Mouse (Mus musculus) T-helper 17 cell (primary cell): ENCODE measurements around the gene Rbm43.

ENCODE experiments used
- in situ Hi-C, 2 experiments: fragments of 300-600 bp; cut with MboI, MseI; formaldehyde crosslinking; loops; 1 replicate in 1 of 2; 2 replicates in 1 of 2; pipeline ENCODE4 v1.15.1; 2025; ENCODE audit warnings: high pct_unique_total_duplicates in 2 of 2

The Rbm43 gene

DNA sequence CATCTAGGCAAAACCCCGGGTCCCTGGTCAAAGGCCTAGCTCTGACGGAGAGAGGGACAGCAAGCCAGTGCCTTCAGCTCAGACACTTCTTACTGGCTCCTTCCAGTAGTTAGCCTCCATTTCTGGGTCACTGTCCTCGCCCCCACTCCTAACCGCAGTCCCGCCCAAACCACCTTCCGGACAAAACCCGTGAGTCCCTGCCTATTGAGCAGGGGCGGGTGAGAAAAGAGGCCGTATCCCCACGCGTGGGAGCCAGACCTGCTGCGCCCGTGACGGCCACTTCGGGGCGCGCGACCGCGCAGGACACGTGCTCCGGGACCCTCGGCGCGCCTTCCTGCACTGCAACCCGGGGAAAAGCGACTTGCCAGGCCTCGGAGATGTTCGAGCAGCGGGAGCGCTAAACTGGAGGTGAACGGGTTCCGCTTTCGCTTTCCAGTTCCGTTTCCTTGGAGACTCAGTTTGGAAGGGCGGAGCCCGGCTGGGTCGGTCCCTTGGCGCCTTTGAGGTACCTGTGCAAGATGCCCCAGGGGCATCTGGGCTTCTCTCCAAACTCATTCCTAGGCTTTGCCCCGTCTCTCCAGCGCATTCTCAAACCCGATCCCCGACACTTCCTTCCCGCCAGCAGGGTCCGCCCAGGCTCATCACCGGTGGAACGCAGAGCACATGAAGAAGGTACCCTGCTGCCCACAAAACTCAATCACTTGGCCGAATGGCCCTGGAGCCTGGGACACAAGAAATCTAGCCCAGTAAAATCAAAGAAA lies at the start of gene Rbm43:
Gene Rbm43 (minus strand): TSS at position 590 of the 761 bp plus-strand sequence.
- in situ Hi-C loops = loop anchor here in 1 of 2 experiments (5.0 kb wide), 1 partner anchor 38 kb away; the partner anchor contains the start of gene Nmi

GRCm38 (mm10) chr2:51982288-51982687 lies 47.3 kb upstream of the Rbm43 start:
- in situ Hi-C loops = loop anchor here in 1 of 2 experiments (10.0 kb wide), 1 partner anchor 607 kb away; no protein-coding TSS in a partner anchor

- in situ Hi-C loops = loop anchor here in 1 of 2 experiments (10.0 kb wide), 1 partner anchor 607 kb away; no protein-coding TSS in a partner anchor
These were observed 46.7 kb upstream of the Rbm43 start for GRCm38 (mm10) chr2:51981630-51982029.

- in situ Hi-C loops = loop anchor here in 1 of 2 experiments (5.0 kb wide), 2 partner anchors 36 to 104 kb away; partner anchors contain the start of gene Rbm43
These were observed 38.5 kb upstream of the Rbm43 start, which contains the start of gene Nmi for GRCm38 (mm10) chr2:51973410-51973968. Gene Nmi, minus strand, starts transcription at chr2:51973494.

- in situ Hi-C loops = loop anchor here in 1 of 2 experiments (5.0 kb wide), 2 partner anchors 36 to 104 kb away; partner anchors contain the start of gene Rbm43
These were observed 37.9 kb upstream of the Rbm43 start for GRCm38 (mm10) chr2:51972641-51973409.

- in situ Hi-C loops = loop anchor here in 1 of 2 experiments (5.0 kb wide), 2 partner anchors 35 to 105 kb away; partner anchors contain the start of gene Rbm43
These were observed 37.2 kb upstream of the Rbm43 start for GRCm38 (mm10) chr2:51972142-51972541.

- in situ Hi-C loops = loop anchor here in 1 of 2 experiments (5.0 kb wide), 2 partner anchors 34 to 106 kb away; partner anchors contain the start of gene Rbm43
These were observed 35.9 kb upstream of the Rbm43 start for GRCm38 (mm10) chr2:51970897-51971296.

DNA sequence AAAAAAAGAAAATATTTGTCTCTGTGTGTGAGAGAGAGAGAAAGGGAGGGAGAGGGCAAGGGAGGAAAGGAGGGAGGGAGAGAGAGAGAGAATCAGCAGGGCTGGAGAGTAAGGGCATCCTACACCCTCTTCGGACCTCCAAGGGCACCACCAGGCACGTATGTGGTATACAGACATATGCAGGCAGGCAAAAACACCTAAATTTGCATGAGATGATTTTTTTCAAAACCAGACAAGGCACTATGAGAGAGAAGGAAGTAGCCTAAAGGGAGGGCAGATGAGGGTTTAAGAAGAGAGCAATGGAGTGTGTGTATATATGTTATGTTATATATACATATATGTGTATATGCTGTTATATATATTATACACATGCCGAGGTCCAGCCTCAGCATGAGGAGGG lies 32.3 kb upstream of the Rbm43 start:
- in situ Hi-C loops = no loop called here

- in situ Hi-C loops = no loop called here
These were observed 18.8 kb upstream of the Rbm43 start for GRCm38 (mm10) chr2:51953648-51954204.

- in situ Hi-C loops = no loop called here
These were observed 15.9 kb upstream of the Rbm43 start for GRCm38 (mm10) chr2:51950876-51951275.

DNA sequence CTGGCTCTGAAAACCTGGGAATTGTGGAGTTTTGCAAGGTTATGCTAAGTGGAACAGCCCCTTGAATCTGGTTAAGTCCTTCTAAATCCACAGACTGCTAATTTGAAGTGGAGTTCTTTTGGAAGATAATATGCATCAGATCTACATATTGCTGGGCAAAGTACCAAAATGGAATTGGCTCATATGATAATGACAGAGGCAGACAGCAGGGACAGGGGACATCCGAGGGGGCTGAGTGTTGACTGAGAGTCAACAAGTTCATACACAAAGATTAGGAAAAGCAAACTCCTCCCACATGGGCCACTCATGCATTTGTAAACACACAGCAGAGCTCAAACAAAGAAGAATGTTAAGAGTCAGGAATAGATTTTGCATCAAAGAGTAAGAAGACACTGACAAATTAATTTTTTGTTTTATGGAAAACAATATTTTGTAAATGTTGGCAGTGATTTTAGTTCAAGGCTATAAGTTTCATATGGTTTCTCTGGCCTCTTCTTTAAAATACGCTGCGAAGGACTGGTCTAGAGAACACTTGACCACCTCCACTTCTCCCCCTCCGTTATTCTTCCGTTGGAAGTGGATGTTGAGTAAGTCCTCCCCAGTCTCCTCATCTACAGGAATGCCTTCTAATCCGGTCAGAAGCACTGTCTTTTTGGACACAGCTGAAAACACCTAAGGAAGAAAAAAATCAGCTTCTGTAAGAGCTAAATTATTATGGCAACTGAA lies 13.3 kb upstream of the Rbm43 start:
- in situ Hi-C loops = no loop called here

- in situ Hi-C loops = no loop called here
These were observed 10.8 kb upstream of the Rbm43 start for GRCm38 (mm10) chr2:51945812-51946211.

DNA sequence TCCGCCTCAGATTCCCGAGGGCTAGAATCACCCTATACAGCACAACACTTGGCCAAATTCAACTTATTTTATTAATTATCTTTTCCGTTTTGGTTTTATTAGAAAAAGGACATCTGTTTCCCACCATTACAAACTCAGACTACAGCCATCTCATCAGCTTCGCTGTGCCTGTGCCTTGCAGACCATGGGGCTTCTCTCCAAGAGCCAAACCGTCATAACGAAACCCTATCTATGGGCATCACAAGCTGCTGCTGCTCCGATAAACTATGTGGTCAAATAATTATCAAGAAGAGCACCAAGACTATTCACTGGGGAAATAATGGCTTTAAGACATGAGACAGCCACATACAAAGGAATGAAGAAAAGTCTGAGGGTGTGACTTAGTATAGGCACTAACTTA lies 6.9 kb upstream of the Rbm43 start:
- in situ Hi-C loops = no loop called here

DNA sequence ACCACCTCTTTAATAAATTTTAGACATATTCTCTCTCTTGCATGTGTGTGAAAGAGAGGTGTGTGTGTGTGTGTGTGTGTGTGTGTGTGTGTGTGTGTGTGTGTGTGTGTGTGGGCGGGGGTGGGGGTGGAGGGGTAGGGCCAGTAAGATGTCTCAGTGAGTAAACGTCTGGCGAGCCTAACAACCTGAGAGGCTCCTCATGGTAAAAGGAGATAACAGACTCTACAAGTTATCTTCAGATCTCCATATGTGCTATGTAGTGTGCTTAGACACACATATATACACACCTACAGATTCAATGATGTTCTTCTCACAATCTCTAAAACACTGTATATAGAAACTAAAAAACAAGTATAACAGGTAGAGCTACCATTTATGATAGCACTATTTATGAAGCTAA lies 3.8 kb upstream of the Rbm43 start:
- in situ Hi-C loops = loop anchor here in 1 of 2 experiments (5.0 kb wide), 1 partner anchor 34 kb away; the partner anchor contains the start of gene Nmi

DNA sequence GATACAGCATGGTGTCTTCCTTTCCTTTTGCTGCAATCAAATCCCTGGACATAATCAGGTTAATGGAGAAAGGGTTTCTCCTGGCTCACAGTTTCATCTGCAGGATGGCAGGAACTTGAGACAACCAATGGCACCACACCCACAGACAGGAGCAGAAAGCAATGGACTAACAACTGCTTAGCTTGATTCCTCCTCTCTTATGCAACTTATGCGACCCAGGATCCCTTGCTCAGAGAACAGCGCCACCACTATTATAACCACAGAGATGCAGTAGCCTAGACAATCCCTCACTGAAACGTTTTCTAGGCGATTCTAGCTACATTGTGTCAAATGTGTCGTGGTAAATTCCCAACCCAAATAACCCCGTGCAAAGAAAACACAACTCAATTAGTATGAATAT lies 2.0 kb upstream of the Rbm43 start:
- in situ Hi-C loops = loop anchor here in 1 of 2 experiments (5.0 kb wide), 1 partner anchor 35 kb away; the partner anchor contains the start of gene Nmi

GRCm38 (mm10) chr2:51936585-51936984 lies 1.6 kb upstream of the Rbm43 start:
- in situ Hi-C loops = loop anchor here in 1 of 2 experiments (5.0 kb wide), 1 partner anchor 36 kb away; the partner anchor contains the start of gene Nmi

- in situ Hi-C loops = loop anchor here in 1 of 2 experiments (5.0 kb wide), 1 partner anchor 36 kb away; the partner anchor contains the start of gene Nmi
These were observed 958 bp upstream of the Rbm43 start for GRCm38 (mm10) chr2:51935921-51936320.

DNA sequence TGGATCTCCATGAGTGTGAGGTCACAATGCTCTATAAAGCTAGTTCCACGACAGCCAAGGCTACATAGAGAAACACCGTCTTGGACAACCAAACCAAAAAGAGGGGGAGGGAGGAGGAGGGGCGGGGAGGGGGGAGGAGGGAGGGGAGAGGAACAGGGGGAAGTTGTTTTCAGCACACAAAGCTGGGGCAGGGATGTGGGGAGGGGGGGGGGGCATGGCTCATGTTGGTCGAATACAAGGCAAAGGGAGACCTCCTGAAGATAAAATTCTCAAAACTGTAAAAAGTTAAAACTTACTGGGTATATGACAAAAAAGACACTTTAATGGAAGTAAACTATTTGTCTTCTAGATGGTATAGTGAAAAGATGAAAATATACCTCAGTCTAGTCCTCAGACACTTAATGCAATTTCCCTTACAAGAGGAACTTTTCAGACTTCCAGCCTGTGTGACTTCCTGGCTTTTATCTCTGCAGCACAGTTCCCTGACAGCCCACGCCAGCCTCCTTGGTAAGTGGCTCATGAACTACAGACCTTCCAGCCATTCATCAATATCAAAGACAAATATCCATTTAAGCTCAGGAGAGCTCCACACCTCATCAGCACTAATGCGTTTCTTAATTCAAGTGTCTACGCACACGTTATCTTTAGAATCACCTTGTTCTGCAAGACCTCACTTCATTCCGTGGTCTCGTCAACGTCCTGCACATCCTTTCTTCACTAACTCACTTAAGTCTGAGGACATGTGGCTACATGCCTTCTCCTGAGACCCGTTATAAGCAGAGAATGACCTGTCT lies 1.4 kb downstream of the Rbm43 start:
- in situ Hi-C loops = no loop called here

DNA sequence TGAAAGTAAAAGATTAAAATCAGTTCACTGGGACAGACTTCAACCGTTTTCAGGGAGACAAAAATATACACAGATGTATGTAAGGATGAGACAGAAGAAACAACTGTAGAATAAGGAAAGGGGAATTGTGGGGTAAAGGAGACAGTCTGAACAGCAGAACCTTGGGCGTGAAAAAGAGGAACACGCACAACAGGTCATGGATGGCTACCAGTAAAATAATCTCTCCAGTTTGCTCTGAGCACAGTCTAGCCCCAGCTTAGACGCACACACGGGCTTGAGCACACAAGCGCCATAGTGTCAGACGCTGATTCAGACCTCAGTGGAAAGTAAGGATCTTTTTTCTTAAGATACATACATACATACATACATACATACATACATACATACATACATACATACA lies 3.7 kb downstream of the Rbm43 start:
- in situ Hi-C loops = no loop called here
